Mouse (Mus musculus): ENCODE measurements around the gene Ms4a6d. TPM values are rescaled to one million over a fixed set of nuclear protein-coding genes. Genes with fewer than 3 reads are reported as not detected.

Gene Ms4a6d
- 2.0 and 2.3 TPM in 2 replicates for polyA plus RNA-seq (2016; fragmentation: Nextera tagmentation; extraction: Ambion mirVana)

- ATAC-seq (ENCODE audit: insufficient number of reproducible peaks, insufficient read depth, low FRiP score, low TSS enrichment, low read depth): no peak
- no peak within 1 kb of the TSS for H3K27ac ChIP-seq
- no peak within 1 kb of the TSS for H3K4me2 ChIP-seq
- no peaks in the 10 kb centered on the region for H3K9me3 ChIP-seq
- no peak within 1 kb of the TSS for H3K9ac ChIP-seq (replicated peaks)
- H3K27me3 ChIP-seq: no peaks in the 10 kb centered on the region
- no peak within 1 kb of the TSS for H3K4me3 ChIP-seq (replicated peaks)
- no peaks in the 10 kb centered on the region for H3K4me1 ChIP-seq (replicated peaks)
- WGBS: 95% methylated on average over 2 of the region's 2 CpGs
- H3K36me3 ChIP-seq: no peaks in the 10 kb centered on the region
These were observed at the start of gene Ms4a6d for GRCm38 (mm10) chr19:11604603-11605002. TSS of gene Ms4a6d (minus strand) at chr19:11604849.

DNA sequence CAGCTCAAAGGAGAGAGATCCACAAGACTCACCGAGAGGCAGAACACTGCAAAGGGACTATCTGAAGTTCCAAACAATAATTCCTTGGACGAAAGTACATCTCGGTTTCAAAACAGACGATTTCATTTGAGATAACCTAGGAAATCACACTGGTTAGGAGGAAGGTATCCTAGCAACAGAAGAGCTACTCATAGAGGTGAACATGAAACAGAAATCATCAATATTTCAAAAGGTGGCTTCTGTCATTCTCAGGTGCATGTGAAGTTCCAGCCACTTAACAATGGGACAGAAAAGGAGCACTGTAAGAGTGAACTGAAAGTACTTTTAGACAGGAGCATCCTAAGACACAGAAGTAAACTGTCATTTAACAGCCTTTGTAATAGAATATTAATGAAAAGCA lies 44.9 kb upstream of the Ms4a6d start:
- 81% methylated on average over 4 of the region's 4 CpGs for WGBS
- H3K9ac ChIP-seq (replicated peaks): no peak overlapping the region
- H3K4me1 ChIP-seq (replicated peaks): no peaks in the 10 kb centered on the region
- H3K36me3 ChIP-seq: no peaks in the 10 kb centered on the region
- no peak for ATAC-seq (ENCODE audit: insufficient number of reproducible peaks, insufficient read depth, low FRiP score, low TSS enrichment, low read depth)
- no peaks in the 10 kb centered on the region for H3K27me3 ChIP-seq
- no peaks in the 10 kb centered on the region for H3K9me3 ChIP-seq
- H3K27ac ChIP-seq: no peak overlapping the region
- H3K4me3 ChIP-seq (replicated peaks): no peak overlapping the region
- no peak overlapping the region for H3K4me2 ChIP-seq

DNA sequence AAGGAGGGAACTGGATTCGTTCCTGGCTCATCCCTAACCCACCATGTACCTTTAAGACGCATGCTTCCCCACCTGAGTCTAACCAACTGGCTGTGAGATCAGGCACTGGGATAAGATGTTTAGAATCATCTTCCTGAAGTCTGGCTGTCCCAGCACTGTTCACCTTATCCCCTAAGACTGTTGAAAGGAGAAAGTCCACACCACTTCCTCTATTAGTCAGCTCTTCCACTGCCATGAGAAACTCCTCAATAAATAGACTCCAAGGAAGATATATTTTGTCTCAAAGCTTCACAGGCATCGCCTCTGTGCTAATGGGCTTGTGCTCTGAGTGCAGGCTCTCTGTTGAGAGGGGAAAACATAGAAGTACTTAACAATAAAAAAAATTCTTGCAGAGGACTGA lies 41.5 kb upstream of the Ms4a6d start:
- H3K4me1 ChIP-seq (replicated peaks): no peaks in the 10 kb centered on the region
- H3K36me3 ChIP-seq: no peaks in the 10 kb centered on the region
- no peak overlapping the region for H3K4me3 ChIP-seq (replicated peaks)
- no peak overlapping the region for H3K4me2 ChIP-seq
- WGBS: 80% methylated on average over 3 of the region's 3 CpGs
- H3K9me3 ChIP-seq: no peaks in the 10 kb centered on the region
- no peak overlapping the region for H3K27ac ChIP-seq
- no peaks in the 10 kb centered on the region for H3K27me3 ChIP-seq
- no peak overlapping the region for H3K9ac ChIP-seq (replicated peaks)
- no peak for ATAC-seq (ENCODE audit: insufficient number of reproducible peaks, insufficient read depth, low FRiP score, low TSS enrichment, low read depth)

DNA sequence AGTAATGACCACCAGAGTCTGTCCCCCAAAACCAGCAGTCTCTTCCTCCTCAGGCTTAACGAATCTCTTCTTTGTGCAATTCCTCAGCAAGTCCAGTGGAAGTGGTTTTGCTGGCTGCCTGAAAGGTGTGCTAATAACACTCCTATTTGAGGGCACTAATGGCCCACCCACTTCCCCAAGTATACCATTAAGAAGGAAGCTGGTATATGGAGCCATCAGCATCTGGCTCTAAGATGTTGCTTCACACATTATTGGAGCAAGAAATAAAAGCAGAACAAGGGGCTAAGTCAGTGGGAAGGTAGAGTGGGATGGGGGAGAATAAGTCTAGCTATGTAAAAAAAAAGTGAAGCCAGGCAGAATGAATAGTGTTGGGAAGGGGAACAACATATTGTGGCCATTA lies 36.1 kb upstream of the Ms4a6d start, which contains the start of gene Ms4a3:
Gene Ms4a3, minus strand, starts transcription at position 120 of the 400 bp plus-strand sequence.
- Histone ChIP-seq H3K27me3 (no peaks in the 10 kb centered on the region), H3K27ac (no peak within 1 kb of the TSS), H3K9me3 (no peaks in the 10 kb centered on the region), H3K4me1 (replicated peaks) (no peaks in the 10 kb centered on the region), H3K36me3 (no peaks in the 10 kb centered on the region), H3K4me3 (replicated peaks) (no peak within 1 kb of the TSS), H3K4me2 (no peak within 1 kb of the TSS), H3K9ac (replicated peaks) (no peak within 1 kb of the TSS)
- ATAC-seq (ENCODE audit: insufficient number of reproducible peaks, insufficient read depth, low FRiP score, low TSS enrichment, low read depth): no peak
- 58% methylated on average over 1 of the region's 1 CpGs for WGBS

DNA sequence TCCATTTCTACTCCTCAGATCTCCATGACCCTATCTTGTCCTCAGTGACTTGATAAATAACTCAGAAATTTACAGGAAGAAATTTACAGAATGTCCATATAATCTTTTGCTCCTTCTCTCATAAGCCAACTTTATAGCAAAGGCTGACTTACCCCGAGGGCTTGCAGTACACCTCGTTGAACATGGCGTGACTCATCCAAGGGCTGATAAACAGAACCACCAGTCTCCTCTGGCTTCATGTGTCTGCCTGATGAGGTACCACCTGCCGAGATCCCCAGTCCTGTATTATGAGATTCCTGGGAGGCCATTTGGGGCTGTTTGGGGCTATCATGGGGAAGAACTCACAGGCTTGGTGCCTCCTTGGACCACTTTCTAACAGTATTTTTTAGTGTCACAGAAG lies 34.4 kb upstream of the Ms4a6d start:
- no peaks in the 10 kb centered on the region for H3K27me3 ChIP-seq
- H3K27ac ChIP-seq: no peak overlapping the region
- WGBS: 70% methylated on average over 4 of the region's 4 CpGs
- no peaks in the 10 kb centered on the region for H3K9me3 ChIP-seq
- no peaks in the 10 kb centered on the region for H3K36me3 ChIP-seq
- H3K4me3 ChIP-seq (replicated peaks): no peak overlapping the region
- ATAC-seq (ENCODE audit: insufficient number of reproducible peaks, insufficient read depth, low FRiP score, low TSS enrichment, low read depth): no peak
- H3K9ac ChIP-seq (replicated peaks): no peak overlapping the region
- no peaks in the 10 kb centered on the region for H3K4me1 ChIP-seq (replicated peaks)
- no peak overlapping the region for H3K4me2 ChIP-seq

DNA sequence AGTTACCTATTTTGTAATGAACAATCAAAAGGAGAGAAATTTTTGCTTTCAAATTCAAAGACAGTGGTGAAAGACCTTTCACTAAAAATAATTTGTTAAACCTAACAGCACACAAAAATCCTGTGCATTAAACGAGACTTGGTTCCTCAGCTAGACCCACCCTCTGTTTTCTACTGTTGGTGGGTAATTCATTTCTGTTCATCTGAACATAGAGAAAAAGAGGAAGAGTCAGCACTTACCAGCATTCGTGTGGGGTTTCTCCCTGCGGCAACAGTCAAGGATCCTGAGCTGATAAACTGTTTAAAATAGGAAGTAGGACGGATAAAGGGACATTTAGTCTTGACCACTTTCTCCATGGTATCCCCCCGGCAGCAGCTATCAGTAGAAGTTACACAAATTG lies 30.9 kb upstream of the Ms4a6d start:
- WGBS: 82% methylated on average over 5 of the region's 5 CpGs
- H3K9ac ChIP-seq (replicated peaks): no peak overlapping the region
- no peak overlapping the region for H3K4me3 ChIP-seq (replicated peaks)
- H3K4me2 ChIP-seq: no peak overlapping the region
- H3K36me3 ChIP-seq: no peaks in the 10 kb centered on the region
- H3K27me3 ChIP-seq: no peaks in the 10 kb centered on the region
- H3K9me3 ChIP-seq: no peaks in the 10 kb centered on the region
- no peaks in the 10 kb centered on the region for H3K4me1 ChIP-seq (replicated peaks)
- ATAC-seq (ENCODE audit: insufficient number of reproducible peaks, insufficient read depth, low FRiP score, low TSS enrichment, low read depth): no peak
- H3K27ac ChIP-seq: no peak overlapping the region

- Histone ChIP-seq H3K27me3 (no peaks in the 10 kb centered on the region), H3K27ac (no peak overlapping the region), H3K4me1 (replicated peaks) (no peaks in the 10 kb centered on the region), H3K9me3 (no peaks in the 10 kb centered on the region), H3K36me3 (no peaks in the 10 kb centered on the region), H3K9ac (replicated peaks) (no peak overlapping the region), H3K4me3 (replicated peaks) (no peak overlapping the region), H3K4me2 (no peak overlapping the region)
- ATAC-seq (ENCODE audit: insufficient number of reproducible peaks, insufficient read depth, low FRiP score, low TSS enrichment, low read depth): no peak
- 74% methylated on average over 2 of the region's 2 CpGs for WGBS
These were observed 29.7 kb upstream of the Ms4a6d start for GRCm38 (mm10) chr19:11634330-11634729.

DNA sequence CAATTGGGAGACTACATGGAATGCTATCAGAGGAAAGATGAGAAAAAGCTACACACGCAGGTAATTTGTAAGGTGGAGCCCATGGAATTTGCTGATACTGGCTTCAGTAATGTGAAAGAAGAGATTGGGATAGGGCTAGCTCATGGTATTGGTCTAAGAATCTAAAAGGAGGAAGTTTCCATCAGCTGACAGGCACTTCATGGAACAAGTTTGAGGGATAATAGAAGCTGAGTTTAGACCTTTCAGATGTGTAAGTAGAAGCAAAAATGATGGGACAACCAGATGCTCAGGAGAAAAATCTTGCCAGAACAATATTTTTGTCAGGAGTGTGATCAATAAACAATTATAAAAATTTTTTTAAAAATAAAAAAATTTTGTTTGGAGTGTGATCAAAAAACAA lies 29.1 kb upstream of the Ms4a6d start:
- no peaks in the 10 kb centered on the region for H3K36me3 ChIP-seq
- no peak overlapping the region for H3K9ac ChIP-seq (replicated peaks)
- no peak overlapping the region for H3K27ac ChIP-seq
- no peak overlapping the region for H3K4me3 ChIP-seq (replicated peaks)
- ATAC-seq (ENCODE audit: insufficient number of reproducible peaks, insufficient read depth, low FRiP score, low TSS enrichment, low read depth): no peak
- H3K4me2 ChIP-seq: no peak overlapping the region
- no peaks in the 10 kb centered on the region for H3K27me3 ChIP-seq
- H3K9me3 ChIP-seq: no peaks in the 10 kb centered on the region
- H3K4me1 ChIP-seq (replicated peaks): no peaks in the 10 kb centered on the region
- 90% methylated on average over 1 of the region's 1 CpGs for WGBS

GRCm38 (mm10) chr19:11625231-11625630 lies 20.6 kb upstream of the Ms4a6d start:
- H3K4me3 ChIP-seq (replicated peaks): no peak overlapping the region
- WGBS: 56% methylated on average over 5 of the region's 5 CpGs
- H3K4me1 ChIP-seq (replicated peaks): peaks cover 4% of the 10 kb centered on the region; the same call in 1 of the 2 replicates
- H3K9ac ChIP-seq (replicated peaks): no peak overlapping the region
- no peak overlapping the region for H3K27ac ChIP-seq
- no peaks in the 10 kb centered on the region for H3K27me3 ChIP-seq
- H3K9me3 ChIP-seq: no peaks in the 10 kb centered on the region
- H3K4me2 ChIP-seq: no peak overlapping the region
- no peaks in the 10 kb centered on the region for H3K36me3 ChIP-seq
- ATAC-seq (ENCODE audit: insufficient number of reproducible peaks, insufficient read depth, low FRiP score, low TSS enrichment, low read depth): no peak

- ATAC-seq (ENCODE audit: insufficient number of reproducible peaks, insufficient read depth, low FRiP score, low TSS enrichment, low read depth): no peak
- H3K9me3 ChIP-seq: no peaks in the 10 kb centered on the region
- no peaks in the 10 kb centered on the region for H3K27me3 ChIP-seq
- H3K9ac ChIP-seq (replicated peaks): no peak overlapping the region
- H3K4me3 ChIP-seq (replicated peaks): no peak overlapping the region
- no peak overlapping the region for H3K4me2 ChIP-seq
- no peaks in the 10 kb centered on the region for H3K36me3 ChIP-seq
- H3K4me1 ChIP-seq (replicated peaks): peaks cover 4% of the 10 kb centered on the region; the same call in 1 of the 2 replicates
- H3K27ac ChIP-seq: no peak overlapping the region
These were observed 20.2 kb upstream of the Ms4a6d start for GRCm38 (mm10) chr19:11624800-11625199.

DNA sequence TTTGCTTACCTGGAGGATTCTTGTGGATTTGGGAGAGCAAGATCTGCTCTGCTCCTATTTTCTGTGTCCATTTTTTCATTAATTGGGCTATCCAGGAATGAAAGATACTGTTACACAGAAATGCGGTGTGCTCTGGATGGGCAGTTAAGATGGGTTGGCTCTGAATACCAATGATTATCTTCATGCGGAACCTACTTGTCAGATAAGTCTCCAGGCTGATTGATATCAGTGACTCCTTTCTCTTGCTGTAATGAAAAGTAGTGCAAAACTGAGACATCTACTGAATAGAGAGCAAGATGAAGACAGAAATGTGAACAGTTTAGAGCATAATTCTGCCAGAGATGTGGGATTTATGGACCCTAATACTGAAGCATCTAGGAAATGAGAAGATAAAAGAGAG lies 18.9 kb upstream of the Ms4a6d start, which contains the start of gene Ms4a2:
Gene Ms4a2, minus strand, starts transcription at position 169 of the 400 bp plus-strand sequence.
- 87% methylated on average over 2 of the region's 2 CpGs for WGBS
- Histone ChIP-seq H3K9ac (replicated peaks) (no peak within 1 kb of the TSS), H3K27me3 (no peaks in the 10 kb centered on the region), H3K36me3 (no peaks in the 10 kb centered on the region), H3K4me2 (no peak within 1 kb of the TSS), H3K9me3 (no peaks in the 10 kb centered on the region), H3K4me1 (replicated peaks) (peaks cover 4% of the 10 kb centered on the region; the same call in 1 of the 2 replicates), H3K4me3 (replicated peaks) (no peak within 1 kb of the TSS), H3K27ac (no peak within 1 kb of the TSS)
- ATAC-seq (ENCODE audit: insufficient number of reproducible peaks, insufficient read depth, low FRiP score, low TSS enrichment, low read depth): no peak

DNA sequence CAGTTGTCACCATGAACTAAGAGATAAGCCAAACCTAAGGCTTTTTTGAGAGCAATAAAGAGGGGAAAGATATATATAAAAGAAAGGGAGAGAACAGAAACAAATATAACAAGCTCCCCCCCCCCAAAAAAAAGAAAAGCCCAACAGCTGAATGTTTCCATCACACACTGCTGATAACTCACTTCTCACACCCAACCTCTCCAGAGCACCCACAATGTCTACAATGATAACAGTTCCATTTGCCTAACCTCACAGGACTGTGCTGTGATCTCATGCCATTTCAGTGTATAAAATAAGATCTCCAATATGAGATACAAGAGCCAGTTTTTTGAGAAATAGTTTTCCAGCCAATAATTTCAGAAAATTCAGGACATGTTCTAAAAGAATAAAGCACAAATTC lies 13.3 kb upstream of the Ms4a6d start:
- no peaks in the 10 kb centered on the region for H3K4me1 ChIP-seq (replicated peaks)
- no peak overlapping the region for H3K4me2 ChIP-seq
- H3K27me3 ChIP-seq: no peaks in the 10 kb centered on the region
- no peak for ATAC-seq (ENCODE audit: insufficient number of reproducible peaks, insufficient read depth, low FRiP score, low TSS enrichment, low read depth)
- no peaks in the 10 kb centered on the region for H3K36me3 ChIP-seq
- H3K27ac ChIP-seq: no peak overlapping the region
- H3K9ac ChIP-seq (replicated peaks): no peak overlapping the region
- H3K9me3 ChIP-seq: no peaks in the 10 kb centered on the region
- no peak overlapping the region for H3K4me3 ChIP-seq (replicated peaks)
